Mouse (Mus musculus): Measurements from ENCODE around the gene Tjap1.

DNA sequence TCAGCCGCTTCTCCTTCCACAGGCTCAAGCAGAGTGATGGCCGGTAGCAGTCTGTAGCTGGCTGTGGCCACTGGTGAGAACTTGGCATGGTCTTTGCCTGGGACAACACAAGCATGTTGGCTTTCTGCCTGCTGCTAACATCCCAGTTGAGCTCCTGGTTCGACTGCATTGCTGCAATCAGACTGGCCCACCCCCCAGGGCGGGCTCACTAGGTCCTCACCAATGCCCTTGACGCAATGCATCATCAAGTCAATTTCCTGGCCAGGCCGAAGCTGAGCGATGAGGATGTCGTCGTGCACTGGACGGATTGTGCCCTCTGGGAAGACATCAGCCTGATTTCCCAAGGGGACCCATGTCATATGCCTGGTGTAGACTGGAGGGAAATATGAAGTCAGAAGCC lies 38.2 kb downstream of the Tjap1 start:
- TF ChIP-seq GATA1 (IDR thresholded peaks at IDR 0.05; ENCODE audit: borderline replicate concordance, low read length) (no peak), FLI1 (IDR thresholded peaks at IDR 0.05; ENCODE audit: low read length) (no peak)
